Mouse (Mus musculus): ENCODE data around the gene Fosl2.

DNA sequence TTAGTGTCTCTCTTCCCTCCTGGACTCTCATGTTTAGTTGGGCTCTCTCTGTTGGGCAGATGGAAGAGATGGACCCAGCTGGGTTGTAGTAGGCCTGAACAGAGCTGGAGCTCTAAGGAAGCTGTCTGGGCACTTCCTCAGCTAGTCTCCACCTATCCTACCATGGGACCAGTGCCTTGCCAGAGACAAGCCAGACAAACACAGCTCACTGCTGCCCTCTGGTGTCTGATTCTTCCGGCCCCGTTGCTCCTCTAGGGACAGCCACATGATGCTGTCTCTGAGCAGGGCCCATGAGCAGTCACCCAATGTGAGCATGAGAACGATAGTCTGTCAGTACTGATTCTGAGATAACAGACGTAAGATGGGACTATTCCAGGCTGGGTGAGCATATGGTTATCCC is 62.1 kb downstream of the Fosl2 start:
- TF ChIP-seq CTCF (IDR thresholded peaks at IDR 0.05; ENCODE audit: low read depth) (peak; percentile 98), EP300 (IDR thresholded peaks at IDR 0.05; ENCODE audit: low read depth) (no peak)

Data from heart, postnatal 0 days (tissue).